Mouse (Mus musculus): ENCODE results near the gene Mrps14. TPM values are rescaled to one million over a fixed set of nuclear protein-coding genes. Genes with fewer than 3 reads are reported as not detected.

Gene Mrps14
- 19.3 and 28.1 TPM in 2 replicates for total RNA-seq (2014; rRNA removed; ENCODE audit: low replicate concordance)
- polyA plus RNA-seq (2015; fragmentation: Nextera tagmentation; extraction: Ambion mirVana): 221 and 235 TPM in 2 replicates

DNA sequence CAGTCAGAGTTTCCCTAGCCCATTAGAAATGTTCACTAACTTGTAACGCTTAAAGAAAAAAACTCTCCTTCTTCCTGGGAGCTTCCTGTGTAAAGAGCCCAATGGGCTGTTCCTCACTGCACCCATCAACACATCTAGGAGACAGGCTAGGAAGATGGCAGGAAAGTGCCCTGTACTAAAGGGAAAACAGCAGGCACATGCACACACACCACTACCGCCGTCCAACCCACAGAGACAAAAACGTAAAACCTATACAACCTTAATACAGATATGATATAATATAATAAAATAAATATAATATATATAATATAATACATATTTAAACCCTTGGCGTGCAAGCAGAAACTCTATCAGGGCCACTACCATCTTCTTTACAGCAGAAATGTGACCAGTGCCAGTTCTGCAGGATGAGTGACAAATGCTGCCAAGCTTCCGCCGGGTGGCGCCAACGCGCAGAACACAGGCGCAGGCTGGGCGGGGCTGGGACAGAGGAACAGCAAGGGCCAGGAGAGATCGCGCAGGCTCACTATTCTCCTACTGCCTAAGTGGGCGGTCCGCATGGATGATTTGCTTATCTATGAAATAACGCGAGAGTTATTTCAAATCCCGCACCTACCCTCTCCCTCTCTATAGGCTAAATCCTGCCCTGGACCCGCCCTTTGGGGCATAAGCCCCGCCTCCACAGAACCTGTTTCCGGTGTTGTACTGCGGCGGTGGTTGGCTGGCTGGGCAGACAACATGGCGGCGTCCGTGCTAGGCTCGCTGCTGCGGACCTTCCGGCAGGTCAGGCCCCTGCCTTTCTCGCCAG is at the start of gene Mrps14:
TSS of gene Mrps14 (plus strand) at position 687 of the 808 bp plus-strand sequence.
- peak within 1 kb of the TSS; percentile 90 for H3K9ac ChIP-seq (replicated peaks; ENCODE audit: low read depth, low read length)
- H3K4me1 ChIP-seq (ENCODE audit: control insufficient read depth, insufficient read depth): 0 out of 2 replicates have a peak, but pooled peaks cover 4% of the 10 kb centered on the region
- 6% methylated on average over 31 of the region's 31 CpGs for WGBS
- no peaks in the 10 kb centered on the region for H3K9me3 ChIP-seq (replicated peaks; ENCODE audit: control insufficient read depth, low read length)
- DNase-seq (ENCODE audit: low spot score) (peak; percentile 100), ATAC-seq (ENCODE audit: insufficient read depth, low read depth) (peak; percentile 99)
- TF ChIP-seq CTCF (IDR thresholded peaks at IDR 0.05; ENCODE audit: low read depth) (peak; percentile 89), EP300 (IDR thresholded peaks at IDR 0.05; ENCODE audit: low read depth) (no peak)
- no peaks in the 10 kb centered on the region for H3K27me3 ChIP-seq (ENCODE audit: control insufficient read depth, insufficient read depth, low read length)
- peaks cover 22% of the 10 kb centered on the region for H3K36me3 ChIP-seq (replicated peaks; ENCODE audit: control insufficient read depth, insufficient read depth, low read length)
- H3K27ac ChIP-seq (ENCODE audit: low read depth): peak within 1 kb of the TSS; percentile 89
- H3K4me2 ChIP-seq (ENCODE audit: low read depth, low read length): peak within 1 kb of the TSS; percentile 79
- peak within 1 kb of the TSS; percentile 85 for H3K4me3 ChIP-seq (ENCODE audit: low read depth, low read length)

GRCm38 (mm10) chr1:160145606-160146005 is 49.4 kb upstream of the Mrps14 start:
- Histone ChIP-seq H3K27me3 (ENCODE audit: control insufficient read depth, insufficient read depth, low read length) (no peaks in the 10 kb centered on the region), H3K9ac (replicated peaks; ENCODE audit: low read depth, low read length) (no peak overlapping the region), H3K36me3 (replicated peaks; ENCODE audit: control insufficient read depth, insufficient read depth, low read length) (no peaks in the 10 kb centered on the region), H3K9me3 (replicated peaks; ENCODE audit: control insufficient read depth, low read length) (no peaks in the 10 kb centered on the region), H3K4me1 (ENCODE audit: control insufficient read depth, insufficient read depth) (no peaks in the 10 kb centered on the region), H3K27ac (ENCODE audit: low read depth) (no peak overlapping the region), H3K4me2 (ENCODE audit: low read depth, low read length) (no peak overlapping the region), H3K4me3 (ENCODE audit: low read depth, low read length) (no peak overlapping the region)
- DNase-seq (ENCODE audit: low spot score) (no peak), ATAC-seq (ENCODE audit: insufficient read depth, low read depth) (no peak)
- TF ChIP-seq EP300 (IDR thresholded peaks at IDR 0.05; ENCODE audit: low read depth): no peak
- no peak for TF ChIP-seq CTCF (IDR thresholded peaks at IDR 0.05; ENCODE audit: low read depth)
- WGBS: 78% methylated on average over 3 of the region's 3 CpGs

- Histone ChIP-seq H3K4me3 (ENCODE audit: low read depth, low read length) (no peak overlapping the region), H3K4me1 (ENCODE audit: control insufficient read depth, insufficient read depth) (no peaks in the 10 kb centered on the region), H3K9ac (replicated peaks; ENCODE audit: low read depth, low read length) (no peak overlapping the region), H3K27ac (ENCODE audit: low read depth) (no peak overlapping the region), H3K27me3 (ENCODE audit: control insufficient read depth, insufficient read depth, low read length) (no peaks in the 10 kb centered on the region), H3K36me3 (replicated peaks; ENCODE audit: control insufficient read depth, insufficient read depth, low read length) (no peaks in the 10 kb centered on the region), H3K9me3 (replicated peaks; ENCODE audit: control insufficient read depth, low read length) (no peaks in the 10 kb centered on the region), H3K4me2 (ENCODE audit: low read depth, low read length) (no peak overlapping the region)
- ATAC-seq (ENCODE audit: insufficient read depth, low read depth): no peak
- WGBS: 66% methylated on average over 7 of the region's 7 CpGs
- no peak for DNase-seq (ENCODE audit: low spot score)
- no peak for TF ChIP-seq EP300 (IDR thresholded peaks at IDR 0.05; ENCODE audit: low read depth)
- no peak for TF ChIP-seq CTCF (IDR thresholded peaks at IDR 0.05; ENCODE audit: low read depth)
These were observed 47.7 kb upstream of the Mrps14 start for GRCm38 (mm10) chr1:160147274-160147673.

DNA sequence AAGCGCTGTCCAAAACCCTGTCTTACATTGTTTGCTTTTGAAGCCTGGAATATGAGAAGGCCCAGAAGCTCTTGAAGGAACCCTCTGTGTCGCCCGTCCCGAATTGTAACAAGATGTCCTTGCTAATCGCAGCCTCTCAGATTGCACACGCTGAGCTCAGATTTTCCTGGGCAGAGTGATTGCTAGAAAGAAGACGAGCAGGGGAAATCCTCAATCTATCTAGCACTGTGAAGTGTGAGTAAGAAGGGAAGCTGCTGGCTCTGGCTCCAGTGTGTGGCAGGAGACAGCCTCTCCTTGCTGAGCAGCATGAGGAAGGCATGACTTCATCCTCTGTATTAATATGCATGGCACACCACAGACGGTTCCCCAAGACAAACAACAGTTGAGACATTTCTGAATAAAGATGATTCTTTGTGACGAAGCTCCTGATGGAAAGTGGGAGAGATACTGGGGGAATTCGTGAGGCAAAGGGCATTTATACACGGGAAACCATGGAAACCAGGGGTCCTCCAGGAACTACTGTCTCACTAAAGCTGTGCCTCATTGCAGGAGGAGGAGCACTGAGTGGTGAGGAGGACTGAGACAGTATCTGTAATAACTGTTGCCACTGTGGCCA is 45.6 kb upstream of the Mrps14 start:
- Histone ChIP-seq H3K9ac (replicated peaks; ENCODE audit: low read depth, low read length) (no peak overlapping the region), H3K36me3 (replicated peaks; ENCODE audit: control insufficient read depth, insufficient read depth, low read length) (no peaks in the 10 kb centered on the region), H3K27me3 (ENCODE audit: control insufficient read depth, insufficient read depth, low read length) (no peaks in the 10 kb centered on the region), H3K4me3 (ENCODE audit: low read depth, low read length) (no peak overlapping the region), H3K27ac (ENCODE audit: low read depth) (no peak overlapping the region), H3K4me1 (ENCODE audit: control insufficient read depth, insufficient read depth) (no peaks in the 10 kb centered on the region), H3K4me2 (ENCODE audit: low read depth, low read length) (no peak overlapping the region), H3K9me3 (replicated peaks; ENCODE audit: control insufficient read depth, low read length) (no peaks in the 10 kb centered on the region)
- no peak for TF ChIP-seq CTCF (IDR thresholded peaks at IDR 0.05; ENCODE audit: low read depth)
- no peak for TF ChIP-seq EP300 (IDR thresholded peaks at IDR 0.05; ENCODE audit: low read depth)
- DNase-seq (ENCODE audit: low spot score): no peak
- 67% methylated on average over 11 of the region's 11 CpGs for WGBS
- ATAC-seq (ENCODE audit: insufficient read depth, low read depth): no peak

DNA sequence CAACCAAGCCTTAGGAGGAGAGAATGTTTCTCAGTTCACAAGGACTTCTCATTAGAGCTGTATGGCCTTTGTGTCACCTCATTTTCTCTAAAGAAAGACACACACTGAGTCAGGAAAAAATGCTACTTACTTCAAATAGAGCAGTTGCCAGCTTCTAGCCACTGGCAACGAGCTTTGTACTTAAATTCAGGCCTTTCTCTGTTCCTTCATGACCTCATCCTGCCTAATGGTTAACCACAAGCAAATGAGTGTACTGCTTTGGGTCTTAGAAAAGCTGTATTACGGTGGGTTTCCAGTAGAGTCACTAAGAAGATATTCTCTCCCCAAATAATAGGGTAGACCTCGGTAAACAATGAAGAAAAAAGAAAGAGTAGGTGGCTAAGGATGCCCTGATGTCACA is 44.3 kb upstream of the Mrps14 start:
- Histone ChIP-seq H3K4me3 (ENCODE audit: low read depth, low read length) (no peak overlapping the region), H3K4me2 (ENCODE audit: low read depth, low read length) (no peak overlapping the region), H3K9ac (replicated peaks; ENCODE audit: low read depth, low read length) (no peak overlapping the region), H3K27ac (ENCODE audit: low read depth) (no peak overlapping the region), H3K9me3 (replicated peaks; ENCODE audit: control insufficient read depth, low read length) (no peaks in the 10 kb centered on the region), H3K4me1 (ENCODE audit: control insufficient read depth, insufficient read depth) (no peaks in the 10 kb centered on the region), H3K27me3 (ENCODE audit: control insufficient read depth, insufficient read depth, low read length) (no peaks in the 10 kb centered on the region), H3K36me3 (replicated peaks; ENCODE audit: control insufficient read depth, insufficient read depth, low read length) (no peaks in the 10 kb centered on the region)
- no peak for ATAC-seq (ENCODE audit: insufficient read depth, low read depth)
- WGBS: 60% methylated on average over 3 of the region's 3 CpGs
- no peak for DNase-seq (ENCODE audit: low spot score)
- TF ChIP-seq CTCF (IDR thresholded peaks at IDR 0.05; ENCODE audit: low read depth) (no peak), EP300 (IDR thresholded peaks at IDR 0.05; ENCODE audit: low read depth) (no peak)
